Mouse (Mus musculus): ENCODE results near the gene Dmrtc2. TPM values are rescaled to one million over a fixed set of nuclear protein-coding genes. Genes with fewer than 3 reads are reported as not detected.
"Not testable (repeated sequence)": the region's sequence is repeated elsewhere in the genome, so short reads cannot be mapped to it uniquely, and the experiment has no call there.

Dmrtc2 gene
- polyA plus RNA-seq (2011; ENCODE audit: insufficient read length, low read depth, missing spikeins): not detected in 2 replicates

GRCm38 (mm10) chr7:24869532-24870165 is at the start of gene Dmrtc2, which contains the start of gene Lypd4:
TSS of gene Dmrtc2 (plus strand) at chr7:24870057.
TSS of gene Lypd4 (minus strand) at chr7:24869941.
- Histone ChIP-seq H3K4me3 (ENCODE audit: insufficient read depth, low read length) (no peak within 1 kb of the TSS), H3K4me1 (ENCODE audit: control insufficient read depth, insufficient read depth, low read length) (no peaks in the 10 kb centered on the region), H3K27ac (ENCODE audit: insufficient read depth, low read length) (no peak within 1 kb of the TSS)
- TF ChIP-seq CTCF (IDR thresholded peaks at IDR 0.05; ENCODE audit: borderline replicate concordance, insufficient read depth, low read length) (no peak), POLR2A (IDR thresholded peaks at IDR 0.05; ENCODE audit: low read depth, low read length) (no peak)

DNA sequence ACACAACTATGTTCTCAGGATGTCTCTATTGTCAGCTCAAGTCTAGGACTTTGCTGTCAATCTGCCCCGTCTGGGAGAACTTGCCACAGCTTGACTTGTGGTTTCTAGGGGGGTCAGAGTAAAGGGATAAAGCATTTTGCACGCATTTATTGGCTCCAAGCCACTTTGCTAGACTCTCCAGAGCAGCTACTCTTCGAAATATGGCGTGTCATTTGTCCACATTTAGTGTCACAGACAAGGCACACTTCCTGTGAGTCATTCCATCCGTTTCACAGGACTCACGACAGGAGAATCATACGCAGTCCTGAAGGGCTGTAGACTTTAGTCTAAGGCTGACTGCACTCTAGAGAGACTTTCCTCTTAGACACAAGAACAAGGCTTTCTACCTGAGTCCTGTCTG is 45.4 kb upstream of the Dmrtc2 start:
- TF ChIP-seq CTCF (IDR thresholded peaks at IDR 0.05; ENCODE audit: borderline replicate concordance, insufficient read depth, low read length) (no peak), POLR2A (IDR thresholded peaks at IDR 0.05; ENCODE audit: low read depth, low read length) (no peak)

DNA sequence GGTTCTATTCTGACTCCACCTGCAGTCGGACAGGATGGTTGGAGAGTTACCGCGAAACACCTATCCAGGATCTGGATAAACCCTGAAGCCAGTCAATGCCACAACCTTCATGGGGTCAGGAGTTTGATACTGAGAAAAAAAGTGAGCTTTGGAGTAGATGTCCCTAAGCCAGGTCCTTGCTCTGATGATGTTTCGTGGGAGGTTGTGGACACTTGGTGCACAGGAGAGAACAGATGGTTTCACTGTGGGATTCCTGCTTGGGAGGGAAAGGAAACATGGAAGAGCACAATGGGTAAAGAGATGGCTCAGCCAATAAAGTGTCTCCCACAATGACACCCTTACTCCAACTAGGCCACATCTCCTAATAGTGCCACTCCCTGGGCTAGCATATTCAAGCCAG is 42.7 kb upstream of the Dmrtc2 start:
- TF ChIP-seq CTCF (IDR thresholded peaks at IDR 0.05; ENCODE audit: borderline replicate concordance, insufficient read depth, low read length) (no peak), POLR2A (IDR thresholded peaks at IDR 0.05; ENCODE audit: low read depth, low read length) (no peak)
- H3K4me3 ChIP-seq (ENCODE audit: insufficient read depth, low read length): no peak overlapping the region
- no peak overlapping the region for H3K27ac ChIP-seq (ENCODE audit: insufficient read depth, low read length)
- H3K4me1 ChIP-seq (ENCODE audit: control insufficient read depth, insufficient read depth, low read length): no peaks in the 10 kb centered on the region

More for the DNA sequence above, 45.4 kb upstream of the Dmrtc2 start:
- Histone ChIP-seq H3K27ac (ENCODE audit: insufficient read depth, low read length) (no peak overlapping the region), H3K4me3 (ENCODE audit: insufficient read depth, low read length) (no peak overlapping the region), H3K4me1 (ENCODE audit: control insufficient read depth, insufficient read depth, low read length) (no peaks in the 10 kb centered on the region)

- not testable (repeated sequence) for H3K4me3 ChIP-seq (ENCODE audit: insufficient read depth, low read length); H3K4me1 ChIP-seq (ENCODE audit: control insufficient read depth, insufficient read depth, low read length); H3K27ac ChIP-seq (ENCODE audit: insufficient read depth, low read length)
Measured at GRCm38 (mm10) chr7:24838732-24839409, 31.0 kb upstream of the Dmrtc2 start.

DNA sequence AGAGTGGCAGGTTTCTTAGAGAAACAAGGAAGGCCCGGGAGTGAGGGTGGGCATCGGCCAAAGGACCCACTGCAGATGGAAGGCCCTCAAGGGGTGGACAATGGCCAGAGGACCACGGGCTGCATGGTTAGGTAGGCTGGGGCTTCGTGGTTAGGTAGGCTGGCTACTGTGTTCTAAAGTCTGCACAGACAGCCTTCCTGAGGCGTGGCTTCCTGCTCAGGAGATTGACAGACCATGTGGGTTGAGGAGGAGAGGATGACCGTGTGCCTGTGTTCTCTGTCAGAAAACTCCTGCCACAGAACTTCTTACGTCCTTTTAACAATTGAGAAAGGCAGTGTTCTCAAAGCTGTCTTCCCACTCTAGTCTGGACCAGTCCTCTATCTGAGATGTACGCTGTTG is 30.4 kb upstream of the Dmrtc2 start:
- Histone ChIP-seq H3K4me3 (ENCODE audit: insufficient read depth, low read length) (no peak overlapping the region), H3K27ac (ENCODE audit: insufficient read depth, low read length) (no peak overlapping the region), H3K4me1 (ENCODE audit: control insufficient read depth, insufficient read depth, low read length) (no peaks in the 10 kb centered on the region)
- no peak for TF ChIP-seq POLR2A (IDR thresholded peaks at IDR 0.05; ENCODE audit: low read depth, low read length)
- TF ChIP-seq CTCF (IDR thresholded peaks at IDR 0.05; ENCODE audit: borderline replicate concordance, insufficient read depth, low read length): no peak

- Histone ChIP-seq H3K27ac (ENCODE audit: insufficient read depth, low read length) (no peak overlapping the region), H3K4me3 (ENCODE audit: insufficient read depth, low read length) (no peak overlapping the region), H3K4me1 (ENCODE audit: control insufficient read depth, insufficient read depth, low read length) (no peaks in the 10 kb centered on the region)
- no peak for TF ChIP-seq CTCF (IDR thresholded peaks at IDR 0.05; ENCODE audit: borderline replicate concordance, insufficient read depth, low read length)
- no peak for TF ChIP-seq POLR2A (IDR thresholded peaks at IDR 0.05; ENCODE audit: low read depth, low read length)
Measured at GRCm38 (mm10) chr7:24840331-24840730, 29.5 kb upstream of the Dmrtc2 start.

DNA sequence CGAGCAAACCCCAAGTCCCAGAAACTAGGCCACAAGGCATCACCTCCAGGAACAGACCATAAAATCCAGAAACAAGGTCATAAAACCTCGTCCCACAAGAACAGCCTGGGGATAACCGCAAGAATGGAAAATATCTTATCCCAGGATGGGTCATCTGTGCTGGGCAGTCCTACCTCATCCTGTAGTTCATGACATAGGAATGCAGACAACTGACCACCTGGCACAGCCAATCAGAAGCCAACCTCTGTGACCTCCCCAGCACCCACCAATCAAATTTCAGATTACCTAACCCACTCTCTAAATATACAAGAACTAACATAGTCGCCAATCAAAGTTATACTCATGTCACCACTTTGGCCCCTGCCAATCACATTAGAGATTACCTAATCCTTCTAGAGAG is 28.8 kb upstream of the Dmrtc2 start:
- Histone ChIP-seq H3K4me3 (ENCODE audit: insufficient read depth, low read length) (no peak overlapping the region), H3K4me1 (ENCODE audit: control insufficient read depth, insufficient read depth, low read length) (no peaks in the 10 kb centered on the region), H3K27ac (ENCODE audit: insufficient read depth, low read length) (no peak overlapping the region)
- no peak for TF ChIP-seq POLR2A (IDR thresholded peaks at IDR 0.05; ENCODE audit: low read depth, low read length)
- TF ChIP-seq CTCF (IDR thresholded peaks at IDR 0.05; ENCODE audit: borderline replicate concordance, insufficient read depth, low read length): no peak

DNA sequence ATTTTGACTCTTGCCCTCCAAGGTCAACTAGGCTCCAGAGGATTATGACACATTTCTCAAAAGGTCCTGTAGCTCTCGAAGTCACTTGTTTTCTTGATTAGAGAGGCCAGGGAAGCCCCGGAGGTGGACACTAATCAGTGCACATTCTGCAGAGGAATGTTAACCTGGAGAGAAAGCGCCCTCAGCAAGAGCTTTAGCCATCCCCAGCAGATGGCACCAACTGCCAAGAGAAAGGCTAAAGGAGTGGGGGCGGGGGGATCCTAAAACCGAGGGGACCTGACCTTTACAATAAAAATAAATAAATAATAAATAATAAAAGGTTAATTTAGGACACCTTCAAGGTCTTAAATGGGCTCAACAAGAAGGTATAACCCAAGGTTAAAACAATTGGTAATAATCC is 25.7 kb upstream of the Dmrtc2 start:
- no peak for TF ChIP-seq CTCF (IDR thresholded peaks at IDR 0.05; ENCODE audit: borderline replicate concordance, insufficient read depth, low read length)
- TF ChIP-seq POLR2A (IDR thresholded peaks at IDR 0.05; ENCODE audit: low read depth, low read length): no peak

GRCm38 (mm10) chr7:24845181-24845580 is 24.7 kb upstream of the Dmrtc2 start:
- Histone ChIP-seq H3K4me1 (ENCODE audit: control insufficient read depth, insufficient read depth, low read length) (0 out of 2 replicates have a peak, but pooled peaks cover 3% of the 10 kb centered on the region), H3K4me3 (ENCODE audit: insufficient read depth, low read length) (no peak overlapping the region), H3K27ac (ENCODE audit: insufficient read depth, low read length) (no peak overlapping the region)
- TF ChIP-seq POLR2A (IDR thresholded peaks at IDR 0.05; ENCODE audit: low read depth, low read length) (no peak), CTCF (IDR thresholded peaks at IDR 0.05; ENCODE audit: borderline replicate concordance, insufficient read depth, low read length) (no peak)

More for the DNA sequence above, 25.7 kb upstream of the Dmrtc2 start:
- Histone ChIP-seq H3K27ac (ENCODE audit: insufficient read depth, low read length) (no peak overlapping the region), H3K4me3 (ENCODE audit: insufficient read depth, low read length) (no peak overlapping the region), H3K4me1 (ENCODE audit: control insufficient read depth, insufficient read depth, low read length) (no peaks in the 10 kb centered on the region)

DNA sequence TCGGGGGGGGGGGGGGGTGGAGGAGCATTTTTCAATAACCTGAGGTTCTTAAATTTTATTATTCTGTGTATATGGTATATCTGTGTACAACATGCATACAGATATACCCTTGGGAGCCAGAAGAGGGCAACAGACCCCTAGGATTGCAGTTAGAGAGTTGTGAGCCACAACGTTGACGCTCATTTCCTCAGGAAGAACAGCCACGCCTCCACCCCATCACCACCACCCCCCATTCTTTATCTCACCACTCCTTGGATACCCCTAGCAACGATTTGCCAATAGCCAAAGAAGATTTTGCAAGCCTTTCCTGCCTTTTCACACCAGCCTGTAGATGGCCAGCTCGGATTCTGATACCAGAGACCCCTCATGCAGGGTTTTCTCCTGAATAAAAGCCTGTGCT is 24.1 kb upstream of the Dmrtc2 start:
- H3K4me3 ChIP-seq (ENCODE audit: insufficient read depth, low read length): no peak overlapping the region
- no peak overlapping the region for H3K27ac ChIP-seq (ENCODE audit: insufficient read depth, low read length)
- 0 out of 2 replicates have a peak, but pooled peaks cover 4% of the 10 kb centered on the region for H3K4me1 ChIP-seq (ENCODE audit: control insufficient read depth, insufficient read depth, low read length)
- TF ChIP-seq POLR2A (IDR thresholded peaks at IDR 0.05; ENCODE audit: low read depth, low read length) (no peak), CTCF (IDR thresholded peaks at IDR 0.05; ENCODE audit: borderline replicate concordance, insufficient read depth, low read length) (no peak)

DNA sequence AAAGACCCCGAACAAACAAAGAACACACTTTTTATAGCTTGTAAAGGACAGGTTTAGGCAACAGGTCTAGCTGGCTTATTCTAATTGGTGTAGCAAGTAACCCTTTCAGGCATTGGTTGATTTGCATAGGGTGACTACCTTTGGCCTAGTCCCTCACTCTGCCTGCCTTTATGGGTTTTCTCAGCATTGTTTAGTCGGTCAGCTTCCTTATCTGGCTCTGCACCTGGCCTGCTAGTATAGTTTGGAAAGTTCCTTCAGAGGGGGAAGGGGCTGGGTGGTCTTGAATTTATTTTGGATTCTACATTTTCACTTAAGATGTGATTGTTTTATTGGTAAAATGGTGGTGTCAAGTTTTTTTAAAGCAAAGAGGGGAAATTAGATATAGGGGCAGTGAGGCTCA is 23.3 kb upstream of the Dmrtc2 start:
- H3K4me3 ChIP-seq (ENCODE audit: insufficient read depth, low read length); H3K27ac ChIP-seq (ENCODE audit: insufficient read depth, low read length); H3K4me1 ChIP-seq (ENCODE audit: control insufficient read depth, insufficient read depth, low read length): not testable (repeated sequence)

Measured in embryonic fibroblast, embryonic 13.5 days (primary cell).